Mouse (Mus musculus): ENCODE results near the gene Incenp. TPM values are rescaled to one million over a fixed set of nuclear protein-coding genes. Genes with fewer than 3 reads are reported as not detected.
"Not testable (repeated sequence)": the region's sequence is repeated elsewhere in the genome, so short reads cannot be mapped to it uniquely, and the experiment has no call there.

Incenp gene
- polyA plus RNA-seq, 1 experiment from 2014 or later, result 41.0 TPM

- Histone ChIP-seq H3K27ac (ENCODE audit: low read depth, low read length) (no peak overlapping the region), H3K9ac (ENCODE audit: low read length) (no peak overlapping the region), H3K4me1 (ENCODE audit: control insufficient read depth, insufficient read depth, low read length) (no peaks in the 10 kb centered on the region), H3K36me3 (ENCODE audit: control insufficient read depth, insufficient read depth, low read length) (no peaks in the 10 kb centered on the region), H3K4me2 (ENCODE audit: low read length) (no peak overlapping the region), H3K27me3 (replicated peaks; ENCODE audit: control insufficient read depth, insufficient read depth, low read length) (no peaks in the 10 kb centered on the region), H3K4me3 (ENCODE audit: low read depth, low read length) (no peak overlapping the region), H3K9me3 (replicated peaks; ENCODE audit: control insufficient read depth, low read length) (no peaks in the 10 kb centered on the region)
- DNase-seq (ENCODE audit: low spot score), result no peak
- no peak for ATAC-seq
- 80% methylated on average over 5 of the region's 5 CpGs for WGBS
Measured at GRCm38 (mm10) chr19:9909351-9909750, 10.0 kb upstream of the Incenp start.

DNA sequence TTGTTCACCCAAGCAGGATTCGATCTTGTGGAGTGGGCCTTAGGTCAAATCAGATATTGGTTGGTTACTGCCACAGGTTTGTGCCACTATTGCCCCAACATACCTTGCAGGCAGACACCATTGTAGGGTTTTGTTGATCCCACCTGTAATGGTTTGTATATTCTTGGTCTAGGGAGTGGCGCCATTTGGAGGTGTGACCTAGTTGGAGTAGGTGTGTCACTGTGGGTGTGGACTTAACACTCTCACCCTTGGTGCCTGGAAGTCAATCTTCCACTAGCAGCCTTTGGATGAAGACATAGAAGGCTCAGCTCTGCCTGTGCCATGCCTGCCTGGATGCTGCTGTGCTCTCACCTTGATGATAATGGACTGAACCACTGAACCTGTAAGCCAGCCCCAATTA lies 1.3 kb upstream of the Incenp start:
- not testable (repeated sequence) for ATAC-seq; H3K36me3 ChIP-seq (ENCODE audit: control insufficient read depth, insufficient read depth, low read length); H3K27ac ChIP-seq (ENCODE audit: low read depth, low read length); H3K27me3 ChIP-seq (replicated peaks; ENCODE audit: control insufficient read depth, insufficient read depth, low read length); H3K9ac ChIP-seq (ENCODE audit: low read length); H3K4me2 ChIP-seq (ENCODE audit: low read length); DNase-seq (ENCODE audit: low spot score); H3K4me3 ChIP-seq (ENCODE audit: low read depth, low read length); H3K9me3 ChIP-seq (replicated peaks; ENCODE audit: control insufficient read depth, low read length)
- 91% methylated on average over 2 of the region's 2 CpGs for WGBS
- peaks cover 19% of the 10 kb centered on the region for H3K4me1 ChIP-seq (ENCODE audit: control insufficient read depth, insufficient read depth, low read length)

GRCm38 (mm10) chr19:9899780-9900146 lies 412 bp upstream of the Incenp start:
- peaks cover 10% of the 10 kb centered on the region for H3K36me3 ChIP-seq (ENCODE audit: control insufficient read depth, insufficient read depth, low read length)
- no peaks in the 10 kb centered on the region for H3K27me3 ChIP-seq (replicated peaks; ENCODE audit: control insufficient read depth, insufficient read depth, low read length)
- H3K4me1 ChIP-seq (ENCODE audit: control insufficient read depth, insufficient read depth, low read length), result peaks cover 19% of the 10 kb centered on the region
- H3K9ac ChIP-seq (ENCODE audit: low read length), result peak overlapping the region; percentile 42
- peak overlapping the region; percentile 74 for H3K27ac ChIP-seq (ENCODE audit: low read depth, low read length)
- peak; percentile 85 for ATAC-seq
- no peak for DNase-seq (ENCODE audit: low spot score)
- 9% methylated on average over 10 of the region's 10 CpGs for WGBS
- H3K9me3 ChIP-seq (replicated peaks; ENCODE audit: control insufficient read depth, low read length), result no peaks in the 10 kb centered on the region
- H3K4me2 ChIP-seq (ENCODE audit: low read length), result peak overlapping the region; percentile 56
- peak overlapping the region; percentile 81 for H3K4me3 ChIP-seq (ENCODE audit: low read depth, low read length)

GRCm38 (mm10) chr19:9898339-9899066 lies 848 bp downstream of the Incenp start:
- H3K4me3 ChIP-seq (ENCODE audit: low read depth, low read length), result peak overlapping the region; percentile 81
- ATAC-seq (no peak), DNase-seq (ENCODE audit: low spot score) (peak; percentile 19)
- H3K4me1 ChIP-seq (ENCODE audit: control insufficient read depth, insufficient read depth, low read length), result peaks cover 19% of the 10 kb centered on the region
- WGBS, result 10% methylated on average over 17 of the region's 17 CpGs
- H3K27me3 ChIP-seq (replicated peaks; ENCODE audit: control insufficient read depth, insufficient read depth, low read length), result no peaks in the 10 kb centered on the region
- H3K36me3 ChIP-seq (ENCODE audit: control insufficient read depth, insufficient read depth, low read length), result peaks cover 22% of the 10 kb centered on the region
- H3K9me3 ChIP-seq (replicated peaks; ENCODE audit: control insufficient read depth, low read length), result no peaks in the 10 kb centered on the region
- peak overlapping the region; percentile 74; the same call in 1 of the 2 replicates for H3K27ac ChIP-seq (ENCODE audit: low read depth, low read length)
- peak overlapping the region; percentile 80 for H3K4me2 ChIP-seq (ENCODE audit: low read length)
- H3K9ac ChIP-seq (ENCODE audit: low read length), result peak overlapping the region; percentile 81

DNA sequence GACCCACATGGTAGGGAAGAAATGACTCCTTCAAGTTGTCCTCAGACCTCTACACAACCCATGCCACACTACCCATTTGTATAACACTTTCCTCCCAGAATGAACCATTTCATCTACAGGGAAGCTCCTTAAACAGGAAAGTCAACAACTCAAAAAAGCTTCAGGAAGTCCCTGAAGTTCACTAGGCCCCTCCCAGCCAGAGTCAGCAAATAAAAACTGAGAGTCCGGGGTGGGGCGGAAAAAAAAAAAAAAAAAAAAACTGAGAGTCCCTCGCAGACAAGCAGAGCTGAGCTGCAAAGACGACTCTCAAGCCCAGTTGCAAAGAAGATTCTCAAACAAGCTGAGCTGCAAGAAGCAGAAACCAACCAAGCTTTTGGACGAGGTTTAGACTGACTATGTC lies 3.3 kb downstream of the Incenp start:
- Histone ChIP-seq H3K36me3 (ENCODE audit: control insufficient read depth, insufficient read depth, low read length) (peaks cover 47% of the 10 kb centered on the region), H3K27ac (ENCODE audit: low read depth, low read length) (no peak overlapping the region), H3K4me2 (ENCODE audit: low read length) (no peak overlapping the region), H3K4me1 (ENCODE audit: control insufficient read depth, insufficient read depth, low read length) (peaks cover 19% of the 10 kb centered on the region), H3K27me3 (replicated peaks; ENCODE audit: control insufficient read depth, insufficient read depth, low read length) (no peaks in the 10 kb centered on the region), H3K4me3 (ENCODE audit: low read depth, low read length) (no peak overlapping the region), H3K9me3 (replicated peaks; ENCODE audit: control insufficient read depth, low read length) (no peaks in the 10 kb centered on the region), H3K9ac (ENCODE audit: low read length) (no peak overlapping the region)
- ATAC-seq, result no peak
- DNase-seq (ENCODE audit: low spot score), result no peak
- WGBS, result 79% methylated on average over 5 of the region's 5 CpGs

- no peak overlapping the region for H3K9ac ChIP-seq (ENCODE audit: low read length)
- WGBS, result 78% methylated on average over 8 of the region's 8 CpGs
Measured at GRCm38 (mm10) chr19:9886771-9887170, 12.6 kb downstream of the Incenp start.

GRCm38 (mm10) chr19:9886348-9886747 lies 13.0 kb downstream of the Incenp start:
- H3K27me3 ChIP-seq (replicated peaks; ENCODE audit: control insufficient read depth, insufficient read depth, low read length), result no peaks in the 10 kb centered on the region
- no peak overlapping the region for H3K4me3 ChIP-seq (ENCODE audit: low read depth, low read length)
- DNase-seq (ENCODE audit: low spot score), result no peak
- WGBS, result 74% methylated on average over 1 of the region's 1 CpGs
- ATAC-seq, result no peak
- no peak overlapping the region for H3K4me2 ChIP-seq (ENCODE audit: low read length)
- H3K9ac ChIP-seq (ENCODE audit: low read length), result no peak overlapping the region
- H3K27ac ChIP-seq (ENCODE audit: low read depth, low read length), result no peak overlapping the region
- no peaks in the 10 kb centered on the region for H3K4me1 ChIP-seq (ENCODE audit: control insufficient read depth, insufficient read depth, low read length)
- H3K9me3 ChIP-seq (replicated peaks; ENCODE audit: control insufficient read depth, low read length), result no peaks in the 10 kb centered on the region
- H3K36me3 ChIP-seq (ENCODE audit: control insufficient read depth, insufficient read depth, low read length), result peaks cover 66% of the 10 kb centered on the region

More at GRCm38 (mm10) chr19:9886771-9887170, 12.6 kb downstream of the Incenp start:
- Histone ChIP-seq H3K27ac (ENCODE audit: low read depth, low read length) (no peak overlapping the region), H3K27me3 (replicated peaks; ENCODE audit: control insufficient read depth, insufficient read depth, low read length) (no peaks in the 10 kb centered on the region), H3K9me3 (replicated peaks; ENCODE audit: control insufficient read depth, low read length) (no peaks in the 10 kb centered on the region), H3K4me1 (ENCODE audit: control insufficient read depth, insufficient read depth, low read length) (no peaks in the 10 kb centered on the region), H3K4me2 (ENCODE audit: low read length) (no peak overlapping the region), H3K4me3 (ENCODE audit: low read depth, low read length) (no peak overlapping the region), H3K36me3 (ENCODE audit: control insufficient read depth, insufficient read depth, low read length) (peaks cover 66% of the 10 kb centered on the region)
- DNase-seq (ENCODE audit: low spot score) (no peak), ATAC-seq (no peak)

DNA sequence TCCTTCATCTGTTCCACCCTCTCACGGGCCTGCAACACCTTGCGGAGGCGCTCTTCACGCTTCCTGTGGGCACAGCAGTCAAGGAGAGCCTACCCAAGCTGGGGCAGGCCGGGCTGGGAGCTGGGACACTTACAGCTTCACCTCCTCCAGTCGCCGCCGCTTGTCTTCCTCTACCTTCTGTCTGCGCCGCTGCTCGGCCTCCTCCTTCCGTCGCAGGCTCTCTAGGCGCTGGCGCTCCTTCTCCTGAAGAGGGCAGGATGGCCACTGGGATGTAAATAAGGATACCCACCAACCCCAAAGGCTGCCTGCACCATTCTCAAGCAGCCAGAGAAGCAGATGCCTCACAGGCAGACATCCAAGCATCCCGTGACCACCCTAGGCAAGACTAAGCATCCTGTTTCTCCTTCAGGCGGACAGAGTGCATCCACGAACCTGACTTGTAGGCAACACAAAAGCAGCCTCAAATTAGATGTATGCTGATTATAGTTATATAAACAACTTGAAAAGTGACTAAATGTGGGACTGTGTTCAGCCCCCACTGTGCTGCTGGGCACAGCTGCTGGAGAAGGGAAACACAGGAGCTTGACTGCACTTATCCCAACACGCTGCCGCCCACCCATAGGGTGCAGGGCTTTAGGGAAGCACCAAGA lies 21.0 kb downstream of the Incenp start:
- Histone ChIP-seq H3K27me3 (replicated peaks; ENCODE audit: control insufficient read depth, insufficient read depth, low read length) (no peaks in the 10 kb centered on the region), H3K9ac (ENCODE audit: low read length) (no peak overlapping the region), H3K36me3 (ENCODE audit: control insufficient read depth, insufficient read depth, low read length) (peaks cover 90% of the 10 kb centered on the region), H3K4me1 (ENCODE audit: control insufficient read depth, insufficient read depth, low read length) (no peaks in the 10 kb centered on the region), H3K9me3 (replicated peaks; ENCODE audit: control insufficient read depth, low read length) (no peaks in the 10 kb centered on the region), H3K27ac (ENCODE audit: low read depth, low read length) (no peak overlapping the region), H3K4me2 (ENCODE audit: low read length) (no peak overlapping the region), H3K4me3 (ENCODE audit: low read depth, low read length) (no peak overlapping the region)
- DNase-seq (ENCODE audit: low spot score), result no peak
- no peak for ATAC-seq
- WGBS, result 96% methylated on average over 20 of the region's 20 CpGs

DNA sequence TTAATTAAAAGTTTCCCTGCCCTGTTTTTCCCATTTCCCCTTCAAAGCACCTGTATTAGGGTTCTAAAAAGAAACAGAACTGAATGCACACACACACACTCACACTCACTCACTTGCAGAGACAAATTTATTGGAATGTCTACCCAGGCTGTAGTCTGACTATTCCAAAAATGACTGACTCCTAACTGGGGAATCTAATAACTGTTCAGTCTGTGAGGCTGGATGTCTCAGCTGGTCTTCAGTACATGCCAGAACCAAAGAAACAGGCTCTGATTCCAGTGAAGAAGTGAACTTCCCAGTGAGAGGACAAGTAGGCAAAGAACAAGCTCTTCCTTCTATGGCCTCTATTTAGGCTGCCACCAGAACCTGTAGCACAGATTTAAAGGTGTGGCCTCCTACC lies 33.9 kb downstream of the Incenp start:
- H3K4me3 ChIP-seq (ENCODE audit: low read depth, low read length), result no peak overlapping the region
- H3K4me2 ChIP-seq (ENCODE audit: low read length), result no peak overlapping the region
- 0 out of 2 replicates have a peak, but pooled peaks cover 3% of the 10 kb centered on the region for H3K36me3 ChIP-seq (ENCODE audit: control insufficient read depth, insufficient read depth, low read length)
- H3K9me3 ChIP-seq (replicated peaks; ENCODE audit: control insufficient read depth, low read length), result no peaks in the 10 kb centered on the region
- no peak overlapping the region for H3K27ac ChIP-seq (ENCODE audit: low read depth, low read length)
- H3K9ac ChIP-seq (ENCODE audit: low read length), result no peak overlapping the region
- no peak for DNase-seq (ENCODE audit: low spot score)
- no peaks in the 10 kb centered on the region for H3K27me3 ChIP-seq (replicated peaks; ENCODE audit: control insufficient read depth, insufficient read depth, low read length)
- no peaks in the 10 kb centered on the region for H3K4me1 ChIP-seq (ENCODE audit: control insufficient read depth, insufficient read depth, low read length)
- no peak for ATAC-seq
